Mouse (Mus musculus) adrenal gland, adult (tissue): ENCODE results near the gene Cpm.
"Not testable (repeated sequence)": the region's sequence is repeated elsewhere in the genome, so short reads cannot be mapped to it uniquely, and the experiment has no call there.

Experiments
- DNase-seq, 2 experiments: peaks; one replicate each; pipeline ENCODE4 v3.0.0; 2022 to 2023; ENCODE audit warnings: low spot score in 1 of 2; ENCODE audit not compliant: inconsistent age in 2 of 2

The Cpm gene

DNA sequence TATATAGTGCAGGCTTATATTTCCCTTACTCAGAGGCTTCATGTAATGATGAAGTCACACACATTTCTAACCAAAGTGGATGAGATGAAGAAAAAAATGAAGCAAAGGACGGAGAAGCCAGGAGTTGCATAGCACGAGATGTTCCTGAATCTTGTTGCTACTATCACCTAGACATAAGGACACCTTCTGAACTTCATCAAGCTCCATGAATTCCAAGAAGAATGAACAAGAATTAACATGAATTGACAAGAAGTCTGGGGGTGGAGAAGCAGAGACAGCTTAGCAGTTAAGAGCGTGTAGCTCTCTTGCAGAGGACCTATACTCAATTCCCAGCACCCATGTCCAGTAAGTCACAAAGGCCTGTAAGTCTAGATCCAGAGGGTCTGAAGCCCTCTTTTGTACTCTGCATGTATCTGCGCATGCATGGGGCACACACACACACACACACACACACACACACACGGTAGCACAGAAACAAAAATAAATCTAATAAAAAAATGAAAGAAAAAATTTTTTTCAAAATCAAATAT is 36.2 kb upstream of the Cpm start:
- no peak for DNase-seq

DNA sequence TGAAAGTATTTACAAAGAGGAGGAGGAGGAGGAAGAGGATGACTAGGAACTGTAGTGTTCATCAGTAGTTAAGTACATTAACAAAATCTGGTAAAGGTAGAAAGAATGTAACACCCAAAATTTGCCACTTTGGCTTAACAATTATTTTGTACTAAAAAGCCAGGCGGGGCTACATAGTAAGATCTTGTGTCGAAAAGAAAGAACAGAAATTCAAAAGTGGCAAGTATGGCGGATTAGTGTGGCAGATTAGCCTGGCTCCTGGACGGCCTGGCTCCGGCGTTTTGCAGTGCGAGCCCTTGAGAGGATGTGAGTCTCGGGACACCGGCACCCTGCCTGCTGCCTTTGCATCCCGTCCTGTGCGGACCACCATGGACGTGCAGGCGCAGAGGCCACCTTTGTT is 35.4 kb upstream of the Cpm start:
- no peak for DNase-seq

DNA sequence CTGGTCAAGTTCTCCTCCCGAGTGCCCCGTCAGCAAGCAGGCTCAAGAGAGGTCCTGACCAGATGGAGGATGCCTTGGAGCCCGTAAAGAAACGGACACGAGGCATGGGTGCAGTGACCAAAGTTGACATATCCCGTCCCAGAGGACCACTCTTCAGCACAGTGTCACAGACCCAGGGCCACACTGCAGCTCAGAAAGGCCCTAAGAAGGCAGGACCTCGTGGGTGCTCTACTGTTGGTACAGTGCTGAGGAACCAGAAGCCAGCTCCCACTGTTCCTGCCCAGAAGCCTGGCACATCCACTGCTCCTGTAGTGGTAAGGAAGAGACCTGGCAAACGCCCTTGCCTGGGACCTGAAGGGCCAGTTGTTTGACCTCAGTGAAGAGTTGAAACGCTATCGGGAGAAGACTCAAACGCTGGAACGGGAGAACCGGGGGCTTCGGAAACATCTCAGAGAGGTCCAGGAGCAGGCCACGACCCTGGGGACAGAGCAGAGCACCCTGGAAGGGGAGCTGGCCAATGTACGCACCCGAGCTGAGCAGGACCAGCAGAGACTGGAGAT is 34.9 kb upstream of the Cpm start:
- no peak for DNase-seq

DNA sequence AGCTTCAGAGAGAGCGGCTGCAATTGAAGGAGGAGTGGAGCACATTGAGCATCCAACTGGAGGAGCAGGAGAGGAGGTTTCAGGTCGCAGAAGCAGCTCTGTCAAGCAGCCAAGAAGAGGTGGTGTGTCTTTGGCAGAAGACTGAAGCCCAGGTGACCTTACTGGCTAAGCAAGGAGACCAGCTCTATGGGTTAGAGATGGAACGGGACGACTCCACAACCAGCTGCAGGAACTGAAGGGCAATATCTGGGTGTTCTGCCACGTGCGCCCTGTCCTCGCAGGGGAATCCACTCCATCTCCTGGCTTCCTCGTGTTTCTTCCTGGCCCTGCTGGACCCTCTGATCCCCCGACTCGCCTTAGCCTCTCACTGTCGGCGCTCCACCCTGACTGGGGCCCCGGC is 34.4 kb upstream of the Cpm start:
- no peak for DNase-seq

DNA sequence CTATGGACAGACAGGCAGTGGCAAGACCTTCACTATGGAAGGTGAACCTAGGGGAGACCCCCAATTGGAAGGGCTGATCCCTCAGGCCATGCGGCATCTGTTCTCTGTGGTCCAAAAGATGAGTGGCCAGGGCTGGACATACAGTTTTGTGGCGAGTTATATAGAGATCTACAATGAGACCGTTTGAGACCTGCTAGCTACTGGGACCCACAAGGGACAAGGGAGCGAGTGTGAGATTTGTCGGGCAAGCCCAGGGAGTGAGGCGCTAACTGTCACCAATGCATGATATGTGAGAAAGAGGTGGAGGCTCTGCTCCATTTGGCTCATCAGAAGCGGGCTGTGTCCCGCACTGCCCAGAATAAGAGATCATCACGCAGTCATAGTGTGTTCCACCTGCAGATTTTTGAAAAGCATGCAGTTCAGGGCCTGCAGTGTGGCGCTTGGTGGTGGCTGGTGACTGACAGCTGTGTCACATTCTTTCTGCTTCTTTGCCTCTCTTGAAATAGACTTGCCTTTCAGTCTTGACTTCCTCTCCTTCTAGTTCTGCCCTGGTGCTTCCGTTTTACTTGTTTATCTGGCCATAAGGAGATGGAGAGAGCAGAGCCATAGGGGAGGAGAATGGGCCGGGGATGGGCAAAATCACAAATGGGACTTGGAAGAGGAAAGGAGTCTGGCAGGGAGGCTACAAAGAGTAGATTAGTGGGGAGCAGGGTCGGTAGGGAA is 33.7 kb upstream of the Cpm start:
- no peak for DNase-seq

DNA sequence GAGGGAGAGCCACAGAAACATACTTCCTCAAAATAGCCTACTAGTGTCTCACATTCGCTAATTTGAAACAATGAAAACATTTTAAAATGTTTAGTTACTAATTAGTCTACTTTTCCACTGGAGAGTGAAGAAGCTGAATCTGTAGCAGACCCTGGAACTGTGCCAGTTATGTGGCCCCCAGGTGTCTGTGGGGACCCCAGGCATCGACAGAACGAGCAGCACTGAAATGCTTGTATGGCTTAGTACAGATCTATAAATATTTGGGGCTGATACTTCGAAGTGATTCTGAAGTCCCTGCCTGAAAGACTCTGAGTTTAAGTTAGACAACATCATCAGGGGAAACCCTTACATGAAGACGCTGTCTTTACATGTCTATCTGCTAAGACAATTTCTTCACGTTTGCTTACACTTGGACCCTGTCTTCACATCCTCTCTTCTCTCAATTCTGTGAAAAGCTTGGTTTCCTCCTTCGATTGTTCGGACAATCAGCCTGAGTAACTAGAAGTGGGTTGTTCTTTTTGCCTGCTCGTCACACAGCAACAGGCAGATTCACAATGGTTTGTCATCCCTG is 33.0 kb upstream of the Cpm start:
- no peak for DNase-seq

DNA sequence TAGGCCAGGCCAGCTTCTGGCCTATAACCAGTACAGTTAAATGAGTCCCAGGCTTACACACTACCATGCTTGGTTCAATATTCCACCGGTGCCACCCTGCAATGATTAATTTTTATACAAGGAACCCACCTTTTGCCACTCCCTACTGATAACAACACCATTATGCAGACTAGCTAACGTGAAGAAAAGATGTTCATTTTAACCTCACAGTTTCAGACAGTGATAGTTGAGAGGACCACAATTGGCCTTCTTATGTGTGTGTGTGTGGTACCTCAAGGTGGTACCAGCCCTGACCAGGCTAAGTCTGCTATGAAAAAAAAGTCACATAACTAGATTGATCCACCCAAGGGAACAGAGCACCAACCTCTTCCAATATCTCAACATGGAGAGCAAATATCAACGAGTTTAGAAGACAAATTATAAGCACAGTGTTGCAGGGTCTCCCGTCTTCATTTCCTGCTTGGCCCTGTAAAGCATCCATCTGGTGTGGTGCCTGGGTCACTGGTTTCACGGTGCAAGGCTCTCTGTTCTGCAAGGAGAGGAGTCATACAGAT is 32.5 kb upstream of the Cpm start:
- DNase-seq = no peak

DNA sequence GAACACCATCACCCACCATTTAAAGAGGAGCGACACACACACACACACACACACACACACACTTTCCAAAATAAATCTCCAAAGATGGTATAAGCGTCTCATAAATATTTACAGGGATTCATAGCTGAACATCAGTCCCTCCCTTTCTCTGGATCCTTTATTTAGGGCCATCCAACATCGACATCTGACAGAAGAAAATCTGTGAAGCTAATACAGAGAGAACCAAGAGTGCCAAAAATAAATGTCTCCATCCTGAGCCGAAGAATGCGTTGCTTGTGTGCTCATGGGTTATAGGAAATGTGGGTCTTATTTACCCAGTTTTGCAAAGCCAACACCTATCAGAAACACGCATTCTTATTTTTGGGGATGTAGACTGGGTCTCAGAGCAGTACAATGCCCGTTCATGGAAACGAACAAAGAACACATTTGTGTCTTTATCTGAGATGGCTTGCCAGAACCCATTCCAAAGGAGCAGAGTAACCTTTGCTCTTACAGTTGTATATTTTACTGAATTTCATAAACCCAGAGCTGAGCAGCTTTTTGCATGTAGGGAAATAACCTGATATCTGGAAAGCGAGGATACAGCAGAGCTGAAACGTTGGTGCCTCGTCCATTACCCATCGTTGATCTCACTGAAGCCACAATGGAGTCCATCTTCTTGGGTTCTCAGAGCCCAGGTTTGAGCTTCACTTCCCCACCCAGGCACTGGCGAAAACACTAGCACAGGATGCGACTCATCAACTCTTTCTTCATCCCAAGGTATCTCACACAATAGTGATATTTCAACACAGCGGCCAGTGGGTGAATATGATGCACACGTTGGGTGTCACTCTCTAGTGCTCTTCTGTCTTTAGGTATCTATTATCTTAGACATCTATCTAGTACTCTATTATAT is 31.7 kb upstream of the Cpm start:
- not testable (repeated sequence) for DNase-seq

DNA sequence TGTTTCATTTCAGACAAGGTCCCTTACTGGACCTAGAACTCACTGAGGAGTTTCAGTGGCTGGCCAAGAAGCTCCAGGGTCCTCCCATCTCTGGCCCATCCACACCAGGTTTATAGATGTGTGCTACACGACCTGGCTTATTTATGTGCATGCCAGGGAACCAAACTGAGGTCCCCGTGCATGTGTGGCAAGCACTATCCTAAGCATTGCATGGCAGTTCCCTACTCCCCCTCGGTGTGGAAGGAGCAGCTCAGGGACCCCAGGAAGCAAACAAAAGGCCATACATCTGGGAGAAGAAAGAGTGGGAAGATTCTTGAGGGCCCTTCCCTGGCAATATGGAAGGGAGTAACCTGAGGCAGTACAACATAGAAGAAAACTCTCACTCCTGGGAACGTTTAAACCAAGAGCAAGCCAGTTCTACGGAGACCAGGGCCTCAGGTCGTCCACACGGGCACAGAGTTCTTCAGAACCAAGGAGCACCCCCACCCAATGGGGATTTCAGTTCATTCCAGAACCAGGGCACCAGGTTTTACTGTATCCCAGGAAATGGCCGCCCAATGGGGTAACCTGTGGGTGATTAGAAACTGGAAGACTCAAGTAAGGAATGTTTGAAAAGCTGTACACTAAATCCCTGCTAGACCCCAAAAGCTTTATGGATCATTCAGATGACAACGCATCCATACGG is 30.9 kb upstream of the Cpm start:
- no peak for DNase-seq

DNA sequence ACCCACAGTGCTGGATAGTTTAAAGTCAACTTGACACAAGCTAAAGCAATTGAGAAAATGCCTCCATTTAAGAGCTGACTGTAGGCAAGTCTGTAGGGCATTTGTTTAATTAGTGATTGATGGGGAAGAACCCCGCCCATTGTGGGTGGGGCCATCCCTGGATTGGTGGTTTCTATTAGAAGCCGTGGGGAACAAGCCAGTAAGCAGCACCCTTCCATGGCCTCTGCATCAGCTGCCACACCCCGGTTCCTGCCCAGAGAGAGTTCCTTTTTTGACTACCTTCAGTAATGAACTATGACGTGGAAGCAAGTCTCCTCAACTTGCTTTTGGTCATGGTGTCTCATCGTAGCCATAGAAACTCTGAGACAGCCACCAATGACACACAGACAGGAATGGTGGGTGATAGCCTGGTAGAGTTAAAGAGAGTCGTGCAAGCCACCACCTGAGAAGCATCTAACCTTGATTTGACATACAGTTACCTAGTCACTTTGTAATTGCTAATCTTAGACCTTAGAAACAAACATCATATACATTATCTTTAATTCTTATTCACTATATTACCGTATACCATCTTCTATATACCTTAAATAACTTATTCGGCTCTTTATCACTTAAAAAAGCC is 30.2 kb upstream of the Cpm start:
- DNase-seq = not testable (repeated sequence)

DNA sequence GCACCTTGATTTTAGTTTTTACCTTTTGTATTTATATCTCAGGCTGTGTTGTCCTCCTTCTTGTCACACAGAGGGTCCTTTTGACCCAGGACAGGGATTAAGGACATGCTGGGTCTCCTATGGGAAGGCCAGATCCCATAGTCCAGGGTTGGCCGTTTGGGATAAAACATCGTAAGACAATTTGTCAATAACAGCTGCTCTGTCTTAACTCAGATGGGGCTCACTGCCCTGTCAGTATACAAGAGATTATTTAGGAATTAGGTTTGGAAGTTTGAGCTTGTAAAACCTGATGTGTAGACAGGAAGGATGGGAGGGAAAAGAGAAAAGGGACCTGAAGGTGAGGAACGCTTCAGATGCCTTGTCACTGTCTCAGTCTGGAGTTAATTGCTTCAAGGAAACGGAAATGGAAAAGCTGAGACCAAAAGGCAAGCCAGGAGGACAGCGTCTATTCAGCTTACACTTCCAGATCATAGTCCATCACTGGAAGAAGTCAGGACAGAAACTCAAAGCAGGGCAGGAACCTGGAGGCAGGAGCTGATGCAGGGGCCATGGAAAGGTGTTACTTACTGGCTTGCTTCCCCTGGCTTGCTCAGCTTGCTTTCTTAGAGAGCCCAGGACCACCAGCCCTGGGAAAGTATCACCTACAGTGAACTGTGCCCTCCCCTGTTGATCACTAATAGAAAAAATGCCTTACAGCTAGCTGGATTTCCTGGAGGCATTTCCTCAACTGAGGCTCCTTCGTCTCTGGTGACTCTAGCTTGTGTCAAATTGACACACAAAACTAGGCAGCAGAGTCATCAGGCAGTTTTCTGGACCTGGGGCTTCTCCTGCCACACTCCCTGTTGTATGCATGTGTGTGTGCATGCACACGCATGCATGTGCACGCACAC is 27.9 kb upstream of the Cpm start:
- no peak for DNase-seq

DNA sequence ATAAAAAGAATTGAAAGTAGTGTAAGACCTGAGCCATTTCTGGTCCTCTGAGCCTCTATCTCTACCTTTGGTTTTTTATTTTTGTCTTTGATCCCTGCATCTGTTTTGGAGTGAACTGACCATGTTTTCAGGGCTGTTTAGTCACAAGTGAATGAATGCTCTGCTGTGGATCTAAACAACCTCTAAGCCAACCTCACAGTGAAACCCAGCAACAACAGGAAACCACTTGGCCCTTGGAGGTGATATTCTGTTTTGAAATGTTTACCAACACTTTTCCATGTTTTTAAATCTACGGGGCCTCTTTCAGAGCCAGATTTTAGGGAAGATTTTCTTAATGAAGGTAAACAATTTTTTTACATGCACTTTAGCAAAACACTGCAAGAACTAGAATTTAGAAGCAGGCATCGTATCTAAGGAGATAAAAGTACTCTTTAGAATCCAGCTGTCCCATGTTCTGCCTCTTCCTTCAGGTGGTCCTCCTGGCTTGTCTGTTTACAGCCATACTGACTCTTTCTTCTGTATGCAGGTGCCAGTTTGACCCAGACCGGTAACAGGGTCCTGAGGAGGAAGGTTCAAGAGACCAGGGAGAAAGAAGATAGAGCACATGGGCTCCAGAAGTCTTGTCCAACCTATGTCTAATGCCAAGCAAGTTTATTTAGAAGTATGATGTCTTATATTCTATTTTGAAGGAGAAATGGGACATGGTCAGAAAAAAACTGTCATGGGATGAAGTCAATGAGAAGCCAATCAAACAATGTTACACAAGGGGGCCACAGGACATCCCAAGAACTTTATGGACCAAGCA is 26.8 kb upstream of the Cpm start:
- no peak for DNase-seq

DNA sequence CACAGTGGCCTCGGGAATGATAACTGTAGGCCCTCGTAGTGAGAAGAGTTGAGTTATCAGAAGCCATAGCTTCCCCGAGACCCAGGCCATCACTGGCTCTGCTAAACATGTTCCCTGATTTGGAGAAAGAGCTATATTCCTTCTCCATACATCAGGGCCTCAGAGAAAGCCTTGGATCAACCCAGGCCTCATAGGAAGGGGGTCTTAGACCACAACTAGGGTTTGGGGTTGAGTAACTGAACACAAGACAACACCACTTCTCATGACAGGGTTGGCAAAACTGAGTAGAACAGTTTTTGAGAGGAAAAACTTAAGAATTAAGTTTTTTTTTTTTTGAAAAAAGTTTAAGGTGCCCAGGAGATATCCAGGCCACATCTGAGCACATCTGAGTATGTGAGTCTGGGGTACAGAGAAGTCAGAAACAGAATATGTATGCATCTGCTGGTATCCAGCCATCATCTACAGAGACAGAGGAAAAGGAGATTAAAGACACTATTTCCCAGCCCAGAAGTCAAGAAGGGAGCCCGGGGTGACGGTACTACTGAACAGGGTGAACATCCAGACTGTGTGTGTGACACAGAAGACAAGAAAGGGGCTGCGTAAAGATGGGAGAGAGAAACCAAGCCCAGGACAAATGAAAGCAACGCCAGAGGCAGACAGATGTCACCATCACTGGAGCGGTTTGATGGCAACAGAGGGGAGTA is 26.0 kb upstream of the Cpm start:
- DNase-seq = no peak

DNA sequence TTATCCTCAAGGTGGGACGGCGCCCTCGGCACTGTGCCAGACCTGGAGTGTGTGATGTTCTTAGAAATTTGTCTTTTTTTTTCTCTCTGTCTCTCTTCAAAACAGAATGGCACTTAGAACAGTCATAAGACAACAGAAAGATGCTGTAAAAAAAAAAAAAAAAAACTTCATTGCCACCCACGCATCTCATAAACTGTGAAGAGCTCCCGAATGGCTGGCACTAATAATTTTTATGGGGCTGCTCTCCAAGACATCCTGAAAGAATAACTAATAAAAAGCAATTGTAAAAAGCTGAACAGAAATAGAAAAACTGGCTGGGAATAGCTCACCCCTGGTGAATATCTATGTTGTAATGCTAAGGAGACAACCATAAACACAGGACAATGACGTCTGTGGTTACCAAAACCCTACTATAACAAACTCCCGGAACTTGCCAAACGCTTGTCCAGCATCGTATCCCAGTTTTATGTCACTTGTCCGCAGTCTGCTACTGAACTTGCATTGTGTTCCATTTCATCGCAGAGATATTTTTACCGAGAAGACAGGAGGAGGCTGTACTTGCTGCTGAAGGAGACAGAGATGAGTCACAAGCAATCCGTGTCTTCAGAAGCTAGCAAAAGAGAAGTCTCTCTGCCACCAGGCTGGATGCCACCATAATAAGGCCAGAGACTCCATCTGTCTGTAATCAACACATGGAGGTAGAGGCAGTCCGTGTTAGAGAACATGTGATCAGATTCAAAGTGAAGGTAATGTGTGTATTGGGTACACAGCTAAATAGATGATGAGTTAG is 25.3 kb upstream of the Cpm start:
- DNase-seq = no peak

DNA sequence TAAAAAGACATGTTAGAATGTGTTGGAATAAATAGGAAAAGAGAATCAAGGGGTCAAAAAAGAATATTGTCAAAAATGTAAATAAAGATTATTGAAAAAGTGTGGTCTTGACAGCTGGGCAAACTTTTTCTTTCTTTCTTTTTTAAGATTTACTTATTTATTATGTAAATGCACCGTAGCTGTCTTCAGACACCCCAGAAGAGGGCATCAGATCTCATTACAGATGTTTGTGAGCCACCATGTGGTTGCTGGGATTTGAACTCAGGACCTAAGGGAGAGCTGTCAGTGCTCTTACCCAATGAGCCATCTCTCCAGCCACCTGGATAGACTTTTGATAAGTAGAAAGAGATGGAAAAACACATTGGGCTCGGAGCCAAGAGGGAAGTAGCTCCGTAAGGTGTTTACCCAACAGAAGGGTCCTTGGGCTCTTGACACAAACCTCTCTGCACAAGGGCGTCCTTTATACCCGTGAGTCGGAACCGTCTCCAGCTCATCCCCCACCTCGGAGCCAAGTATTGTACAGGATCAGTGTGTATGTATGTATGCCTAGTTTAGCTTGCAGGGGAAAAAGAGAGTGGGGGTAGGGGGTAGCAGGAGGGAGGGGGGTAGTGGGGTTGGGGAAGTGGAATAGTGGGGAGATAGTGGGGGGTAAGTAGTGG is 24.5 kb upstream of the Cpm start:
- no peak for DNase-seq
